Mouse (Mus musculus): Measurements from ENCODE around the gene Sez6l2. TPM values are rescaled to one million over a fixed set of nuclear protein-coding genes. Genes with fewer than 3 reads are reported as not detected.

Gene Sez6l2
- polyA plus RNA-seq, 1 experiment from 2014 or later: 14.2 TPM

- 59% methylated on average over 3 of the region's 3 CpGs for WGBS
- Histone ChIP-seq H3K4me3 (ENCODE audit: low read depth, low read length) (no peak overlapping the region), H3K27me3 (ENCODE audit: control insufficient read depth, insufficient read depth, low read length) (no peaks in the 10 kb centered on the region), H3K4me2 (replicated peaks; ENCODE audit: low read depth, low read length) (no peak overlapping the region), H3K27ac (ENCODE audit: low read depth, low read length) (no peak overlapping the region), H3K9ac (ENCODE audit: low read depth, low read length) (no peak overlapping the region), H3K9me3 (ENCODE audit: control insufficient read depth, low read length) (no peaks in the 10 kb centered on the region), H3K4me1 (replicated peaks; ENCODE audit: control insufficient read depth, insufficient read depth, low read length) (peaks cover 4% of the 10 kb centered on the region; the same call in 1 of the 2 replicates), H3K36me3 (ENCODE audit: control insufficient read depth, insufficient read depth, low read length) (no peaks in the 10 kb centered on the region)
- ATAC-seq (ENCODE audit: low FRiP score) (no peak), DNase-seq (ENCODE audit: low spot score) (no peak)
Observed at GRCm38 (mm10) chr7:126926299-126926698, 24.1 kb upstream of the Sez6l2 start.

GRCm38 (mm10) chr7:126928384-126929037 is 21.9 kb upstream of the Sez6l2 start, which contains the start of gene Kctd13:
Gene Kctd13 (plus strand): TSS chr7:126928879.
- Histone ChIP-seq H3K4me3 (ENCODE audit: low read depth, low read length) (peak within 1 kb of the TSS; percentile 71), H3K9ac (ENCODE audit: low read depth, low read length) (peak within 1 kb of the TSS; percentile 67), H3K4me1 (replicated peaks; ENCODE audit: control insufficient read depth, insufficient read depth, low read length) (no peaks in the 10 kb centered on the region), H3K27me3 (ENCODE audit: control insufficient read depth, insufficient read depth, low read length) (no peaks in the 10 kb centered on the region), H3K36me3 (ENCODE audit: control insufficient read depth, insufficient read depth, low read length) (no peaks in the 10 kb centered on the region), H3K27ac (ENCODE audit: low read depth, low read length) (peak within 1 kb of the TSS; percentile 43; the same call in 1 of the 2 replicates), H3K4me2 (replicated peaks; ENCODE audit: low read depth, low read length) (peak within 1 kb of the TSS; percentile 93), H3K9me3 (ENCODE audit: control insufficient read depth, low read length) (no peaks in the 10 kb centered on the region)
- DNase-seq (ENCODE audit: low spot score): peak; percentile 95
- ATAC-seq (ENCODE audit: low FRiP score): peak; percentile 94
- WGBS: 5% methylated on average over 48 of the region's 56 CpGs

GRCm38 (mm10) chr7:126929046-126929445 is 21.3 kb upstream of the Sez6l2 start:
- H3K4me3 ChIP-seq (ENCODE audit: low read depth, low read length): peak overlapping the region; percentile 71
- H3K9ac ChIP-seq (ENCODE audit: low read depth, low read length): peak overlapping the region; percentile 67
- no peaks in the 10 kb centered on the region for H3K27me3 ChIP-seq (ENCODE audit: control insufficient read depth, insufficient read depth, low read length)
- no peaks in the 10 kb centered on the region for H3K4me1 ChIP-seq (replicated peaks; ENCODE audit: control insufficient read depth, insufficient read depth, low read length)
- H3K27ac ChIP-seq (ENCODE audit: low read depth, low read length): peak overlapping the region; percentile 43; the same call in 1 of the 2 replicates
- no peaks in the 10 kb centered on the region for H3K36me3 ChIP-seq (ENCODE audit: control insufficient read depth, insufficient read depth, low read length)
- H3K4me2 ChIP-seq (replicated peaks; ENCODE audit: low read depth, low read length): peak overlapping the region; percentile 93
- H3K9me3 ChIP-seq (ENCODE audit: control insufficient read depth, low read length): no peaks in the 10 kb centered on the region
- ATAC-seq (ENCODE audit: low FRiP score): peak; percentile 80
- WGBS: under 1% methylated on average over 21 of the region's 27 CpGs
- no peak for DNase-seq (ENCODE audit: low spot score)

- Histone ChIP-seq H3K9ac (ENCODE audit: low read depth, low read length) (no peak overlapping the region), H3K4me2 (replicated peaks; ENCODE audit: low read depth, low read length) (no peak overlapping the region), H3K4me1 (replicated peaks; ENCODE audit: control insufficient read depth, insufficient read depth, low read length) (no peaks in the 10 kb centered on the region), H3K36me3 (ENCODE audit: control insufficient read depth, insufficient read depth, low read length) (0 out of 2 replicates have a peak, but pooled peaks cover 3% of the 10 kb centered on the region), H3K4me3 (ENCODE audit: low read depth, low read length) (no peak overlapping the region), H3K27me3 (ENCODE audit: control insufficient read depth, insufficient read depth, low read length) (no peaks in the 10 kb centered on the region), H3K27ac (ENCODE audit: low read depth, low read length) (no peak overlapping the region), H3K9me3 (ENCODE audit: control insufficient read depth, low read length) (no peaks in the 10 kb centered on the region)
- DNase-seq (ENCODE audit: low spot score) (no peak), ATAC-seq (ENCODE audit: low FRiP score) (no peak)
- 93% methylated on average over 2 of the region's 2 CpGs for WGBS
Observed at GRCm38 (mm10) chr7:126932652-126933051, 17.7 kb upstream of the Sez6l2 start.

- Histone ChIP-seq H3K27ac (ENCODE audit: low read depth, low read length) (no peak overlapping the region), H3K9me3 (ENCODE audit: control insufficient read depth, low read length) (no peaks in the 10 kb centered on the region), H3K36me3 (ENCODE audit: control insufficient read depth, insufficient read depth, low read length) (0 out of 2 replicates have a peak, but pooled peaks cover 3% of the 10 kb centered on the region), H3K27me3 (ENCODE audit: control insufficient read depth, insufficient read depth, low read length) (no peaks in the 10 kb centered on the region), H3K4me3 (ENCODE audit: low read depth, low read length) (no peak overlapping the region), H3K4me2 (replicated peaks; ENCODE audit: low read depth, low read length) (no peak overlapping the region), H3K4me1 (replicated peaks; ENCODE audit: control insufficient read depth, insufficient read depth, low read length) (peaks cover 4% of the 10 kb centered on the region; the same call in 1 of the 2 replicates), H3K9ac (ENCODE audit: low read depth, low read length) (no peak overlapping the region)
- no peak for ATAC-seq (ENCODE audit: low FRiP score)
- DNase-seq (ENCODE audit: low spot score): no peak
- WGBS: 60% methylated on average over 6 of the region's 6 CpGs
Observed at GRCm38 (mm10) chr7:126941171-126941570, 9.2 kb upstream of the Sez6l2 start.

GRCm38 (mm10) chr7:126941801-126942200 is 8.6 kb upstream of the Sez6l2 start:
- H3K4me1 ChIP-seq (replicated peaks; ENCODE audit: control insufficient read depth, insufficient read depth, low read length): peaks cover 4% of the 10 kb centered on the region; the same call in 1 of the 2 replicates
- WGBS: 62% methylated on average over 5 of the region's 5 CpGs
- no peak for DNase-seq (ENCODE audit: low spot score)
- no peak overlapping the region for H3K9ac ChIP-seq (ENCODE audit: low read depth, low read length)
- no peaks in the 10 kb centered on the region for H3K27me3 ChIP-seq (ENCODE audit: control insufficient read depth, insufficient read depth, low read length)
- no peaks in the 10 kb centered on the region for H3K9me3 ChIP-seq (ENCODE audit: control insufficient read depth, low read length)
- H3K27ac ChIP-seq (ENCODE audit: low read depth, low read length): no peak overlapping the region
- no peak for ATAC-seq (ENCODE audit: low FRiP score)
- no peak overlapping the region for H3K4me2 ChIP-seq (replicated peaks; ENCODE audit: low read depth, low read length)
- 0 out of 2 replicates have a peak, but pooled peaks cover 1% of the 10 kb centered on the region for H3K36me3 ChIP-seq (ENCODE audit: control insufficient read depth, insufficient read depth, low read length)
- H3K4me3 ChIP-seq (ENCODE audit: low read depth, low read length): no peak overlapping the region

GRCm38 (mm10) chr7:126946530-126946929 is 3.8 kb upstream of the Sez6l2 start:
- no peaks in the 10 kb centered on the region for H3K36me3 ChIP-seq (ENCODE audit: control insufficient read depth, insufficient read depth, low read length)
- DNase-seq (ENCODE audit: low spot score) (peak; percentile 48), ATAC-seq (ENCODE audit: low FRiP score) (no peak)

GRCm38 (mm10) chr7:126948626-126949025 is 1.7 kb upstream of the Sez6l2 start:
- Histone ChIP-seq H3K9ac (ENCODE audit: low read depth, low read length) (0 out of 2 replicates have a peak overlapping the region, but pooled peaks have one; percentile 19), H3K27ac (ENCODE audit: low read depth, low read length) (0 out of 2 replicates have a peak overlapping the region, but pooled peaks have one; percentile 17), H3K4me3 (ENCODE audit: low read depth, low read length) (peak overlapping the region; percentile 10; the same call in 1 of the 2 replicates), H3K36me3 (ENCODE audit: control insufficient read depth, insufficient read depth, low read length) (no peaks in the 10 kb centered on the region), H3K27me3 (ENCODE audit: control insufficient read depth, insufficient read depth, low read length) (peaks cover 20% of the 10 kb centered on the region), H3K4me2 (replicated peaks; ENCODE audit: low read depth, low read length) (0 out of 2 replicates have a peak overlapping the region, but pooled peaks have one; percentile 5), H3K4me1 (replicated peaks; ENCODE audit: control insufficient read depth, insufficient read depth, low read length) (no peaks in the 10 kb centered on the region), H3K9me3 (ENCODE audit: control insufficient read depth, low read length) (no peaks in the 10 kb centered on the region)
- DNase-seq (ENCODE audit: low spot score) (no peak), ATAC-seq (ENCODE audit: low FRiP score) (no peak)
- 69% methylated on average over 8 of the region's 10 CpGs for WGBS

More at GRCm38 (mm10) chr7:126946530-126946929, 3.8 kb upstream of the Sez6l2 start:
- Histone ChIP-seq H3K4me2 (replicated peaks; ENCODE audit: low read depth, low read length) (no peak overlapping the region), H3K27ac (ENCODE audit: low read depth, low read length) (no peak overlapping the region), H3K4me1 (replicated peaks; ENCODE audit: control insufficient read depth, insufficient read depth, low read length) (peaks cover 4% of the 10 kb centered on the region; the same call in 1 of the 2 replicates), H3K4me3 (ENCODE audit: low read depth, low read length) (no peak overlapping the region), H3K9ac (ENCODE audit: low read depth, low read length) (no peak overlapping the region), H3K9me3 (ENCODE audit: control insufficient read depth, low read length) (no peaks in the 10 kb centered on the region), H3K27me3 (ENCODE audit: control insufficient read depth, insufficient read depth, low read length) (peaks cover 15% of the 10 kb centered on the region)
- WGBS: 47% methylated on average over 3 of the region's 3 CpGs

GRCm38 (mm10) chr7:126949403-126949792 is 965 bp upstream of the Sez6l2 start, which contains the start of gene Asphd1:
Gene Asphd1 (minus strand): TSS chr7:126949582.
- under 1% methylated on average over 18 of the region's 21 CpGs for WGBS
- no peaks in the 10 kb centered on the region for H3K4me1 ChIP-seq (replicated peaks; ENCODE audit: control insufficient read depth, insufficient read depth, low read length)
- peaks cover 20% of the 10 kb centered on the region for H3K27me3 ChIP-seq (ENCODE audit: control insufficient read depth, insufficient read depth, low read length)

More at GRCm38 (mm10) chr7:126949403-126949792, 965 bp upstream of the Sez6l2 start, which contains the start of gene Asphd1:
- peak within 1 kb of the TSS; percentile 82 for H3K27ac ChIP-seq (ENCODE audit: low read depth, low read length)
- peak; percentile 76 for ATAC-seq (ENCODE audit: low FRiP score)
- peak within 1 kb of the TSS; percentile 97 for H3K4me2 ChIP-seq (replicated peaks; ENCODE audit: low read depth, low read length)
- H3K4me3 ChIP-seq (ENCODE audit: low read depth, low read length): peak within 1 kb of the TSS; percentile 46
- no peaks in the 10 kb centered on the region for H3K9me3 ChIP-seq (ENCODE audit: control insufficient read depth, low read length)
- no peaks in the 10 kb centered on the region for H3K36me3 ChIP-seq (ENCODE audit: control insufficient read depth, insufficient read depth, low read length)
- DNase-seq (ENCODE audit: low spot score): no peak
- H3K9ac ChIP-seq (ENCODE audit: low read depth, low read length): peak within 1 kb of the TSS; percentile 55
